28 mouse cellular contexts compared by ENCODE assay signal in genomic region chr9:47452752-47453151, GRCm38 (mm10).
"Had no signal": no experiment of that assay in that cellular context is flagged by ENCODE, and none has a peak within 500 bp of the region (broad histone marks: within the 10 kb centered on the region; RNA-seq: fewer than 3 reads in every experiment).

No protein-coding gene starts in this region.

- DNase-seq: cerebellum, adult 2 months; cerebellum, adult 8-10 months; cerebellum, adult 9-10 months; cerebellum, adult 9-11 months; cerebellum, postnatal 10 days; cerebellum, postnatal 14 days; cerebellum, postnatal 25 days; cerebellum, postnatal 36 days; embryo, embryonic 11 days; forebrain, postnatal 0 days; gastrocnemius, adult 2 months; gastrocnemius, postnatal 10 days; gastrocnemius, postnatal 14 days; gastrocnemius, postnatal 25 days; gastrocnemius, postnatal 36 days; heart, adult 18-20 months; heart, adult 2 months had no signal

- H3K9ac ChIP-seq: embryonic facial prominence, embryonic 12.5 days; embryonic facial prominence, embryonic 13.5 days; embryonic facial prominence, embryonic 15.5 days; forebrain, embryonic 12.5 days; forebrain, embryonic 13.5 days; forebrain, embryonic 15.5 days; forebrain, postnatal 0 days had no signal

- H3K4me1 ChIP-seq: embryonic facial prominence, embryonic 10.5 days; embryonic facial prominence, embryonic 12.5 days; embryonic facial prominence, embryonic 13.5 days; embryonic facial prominence, embryonic 15.5 days; forebrain, embryonic 10.5 days; forebrain, embryonic 12.5 days; forebrain, embryonic 13.5 days; forebrain, embryonic 15.5 days had no signal

- H3K27ac ChIP-seq: embryonic facial prominence, embryonic 10.5 days; embryonic facial prominence, embryonic 12.5 days; embryonic facial prominence, embryonic 13.5 days; embryonic facial prominence, embryonic 15.5 days; forebrain, embryonic 10.5 days; forebrain, embryonic 12.5 days; forebrain, embryonic 13.5 days; forebrain, embryonic 15.5 days; gastrocnemius, adult 2 months; heart, adult 2 months had no signal

- H3K36me3 ChIP-seq: embryonic facial prominence, embryonic 10.5 days; embryonic facial prominence, embryonic 12.5 days; embryonic facial prominence, embryonic 13.5 days; embryonic facial prominence, embryonic 15.5 days; forebrain, embryonic 10.5 days; forebrain, embryonic 12.5 days; forebrain, embryonic 15.5 days had no signal

- ATAC-seq: forebrain, embryonic 13.5 days; forebrain, embryonic 14.5 days; forebrain, embryonic 15.5 days; forebrain, embryonic 16.5 days; forebrain, postnatal 0 days had no signal

- H3K9me3 ChIP-seq: embryonic facial prominence, embryonic 10.5 days; embryonic facial prominence, embryonic 12.5 days; embryonic facial prominence, embryonic 15.5 days; forebrain, embryonic 10.5 days; forebrain, embryonic 12.5 days; forebrain, embryonic 15.5 days had no signal

- H3K4me2 ChIP-seq: embryonic facial prominence, embryonic 12.5 days; embryonic facial prominence, embryonic 13.5 days; embryonic facial prominence, embryonic 15.5 days; forebrain, embryonic 12.5 days; forebrain, embryonic 13.5 days; forebrain, embryonic 15.5 days had no signal

- H3K4me3 ChIP-seq: embryonic facial prominence, embryonic 10.5 days; embryonic facial prominence, embryonic 12.5 days; embryonic facial prominence, embryonic 13.5 days; embryonic facial prominence, embryonic 15.5 days; erythroblast, embryonic 14.5 days; forebrain, embryonic 10.5 days; forebrain, embryonic 12.5 days; forebrain, embryonic 13.5 days; forebrain, embryonic 15.5 days; gastrocnemius, adult 2 months; heart, adult 2 months had no signal

- H3K27me3 ChIP-seq: embryonic facial prominence, embryonic 12.5 days; embryonic facial prominence, embryonic 13.5 days; embryonic facial prominence, embryonic 15.5 days; forebrain, embryonic 12.5 days; forebrain, embryonic 13.5 days; forebrain, embryonic 15.5 days had no signal
